Mouse (Mus musculus) lung, adult 2 months (tissue): ENCODE measurements around the gene Olfr429.

Experiments used
- CTCF ChIP-seq: fragments of 200-500 bp; IDR thresholded peaks from 2 replicates; pipeline ENCODE4 v1.5.1; 2011; ENCODE audit warnings: mild to moderate bottlenecking, low read length, control low read depth; ENCODE audit not compliant: insufficient read depth
- POLR2A ChIP-seq: fragments of 200-500 bp; IDR thresholded peaks from 2 replicates; pipeline ENCODE4 v1.6.1; 2011; ENCODE audit warnings: low read depth, mild to moderate bottlenecking, control low read depth, low read length, borderline replicate concordance; ENCODE audit errors: extremely low read depth

GRCm38 (mm10) chr1:174035841-174036240, 48.3 kb upstream of the Olfr429 start:
- TF ChIP-seq POLR2A, result no peak
- TF ChIP-seq CTCF, result no peak
